In the genomic region with DNA sequence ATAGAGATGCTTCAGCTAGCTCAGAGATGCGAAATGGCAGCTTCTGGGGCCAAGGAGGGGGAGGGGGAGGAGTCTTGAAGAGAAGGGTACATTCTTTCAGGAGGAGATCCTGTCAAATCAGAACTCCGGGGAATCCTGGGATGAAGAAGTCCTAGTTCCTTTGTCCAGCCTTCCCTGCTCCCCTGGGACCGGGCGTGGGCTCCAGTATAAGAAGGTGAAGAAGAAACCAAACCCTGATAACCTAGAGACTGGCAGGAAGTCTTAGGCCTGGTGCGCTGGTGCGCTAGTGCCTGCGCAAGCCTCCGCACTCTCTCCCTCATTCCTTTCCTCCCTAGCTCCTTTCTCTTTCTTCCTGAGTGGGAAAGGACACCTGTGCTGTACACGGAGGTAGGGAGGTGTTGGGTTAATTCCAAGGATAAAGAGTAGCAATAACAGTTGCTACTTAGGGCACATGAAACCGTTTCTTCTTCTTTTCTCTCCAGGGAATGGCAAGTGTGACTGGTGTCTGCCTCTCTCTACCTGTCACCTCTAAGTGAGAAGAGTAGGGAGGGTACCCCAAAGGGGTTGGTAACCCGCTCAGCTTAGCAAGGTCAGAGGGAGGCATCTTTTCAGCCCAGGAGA, we compare ENCODE assay signal across 8 mouse cellular contexts. TPM values are rescaled to one million over a fixed set of nuclear protein-coding genes. Genes with fewer than 3 reads are reported as not detected.
A peak's percentile ranks its signal among the peaks of the same experiment; 100 is the strongest.
DNase-seq lines count a peak whose midpoint lies in the region; ATAC-seq and TF ChIP-seq lines count a peak whose summit lies in the region.

No protein-coding gene starts in this region.

- peak overlapping the region; percentile 97 for H3K27ac ChIP-seq in spleen, adult 2 months (ENCODE audit: insufficient read depth, low read length)
- no peak overlapping the region; the same call in 1 of the 2 replicates for H3K27ac ChIP-seq in embryonic facial prominence, embryonic 14.5 days (replicated peaks; ENCODE audit: low read depth, low read length)
- no peak overlapping the region for H3K27ac ChIP-seq in limb, embryonic 12.5 days
- peak overlapping the region; percentile 80 for H3K27ac ChIP-seq in neural tube, embryonic 13.5 days (replicated peaks)

- H3K4me2 ChIP-seq in embryonic facial prominence, embryonic 14.5 days (ENCODE audit: low read depth, low read length): peak overlapping the region; percentile 97
- H3K4me2 ChIP-seq in limb, embryonic 12.5 days: peak overlapping the region; percentile 99
- peak overlapping the region; percentile 99 for H3K4me2 ChIP-seq in neural tube, embryonic 13.5 days

- peaks cover 29% of the 10 kb centered on the region for H3K36me3 ChIP-seq in spleen, adult 2 months (ENCODE audit: control insufficient read depth, insufficient read depth, low read length)
- H3K36me3 ChIP-seq in embryonic facial prominence, embryonic 14.5 days (ENCODE audit: control insufficient read depth, insufficient read depth, low read length): peaks cover 29% of the 10 kb centered on the region
- peaks cover 21% of the 10 kb centered on the region for H3K36me3 ChIP-seq in limb, embryonic 12.5 days
- H3K36me3 ChIP-seq in neural tube, embryonic 13.5 days: peaks cover 17% of the 10 kb centered on the region

- ATAC-seq in embryonic facial prominence, embryonic 14.5 days (ENCODE audit: low read depth): no peak
- ATAC-seq in limb, embryonic 12.5 days (ENCODE audit: insufficient number of reproducible peaks, insufficient read depth, low FRiP score, low TSS enrichment, low read depth): no peak
- ATAC-seq in neural tube, embryonic 13.5 days (ENCODE audit: low read depth): no peak

- H3K27me3 ChIP-seq in spleen, adult 2 months (ENCODE audit: control insufficient read depth, insufficient read depth, low read length): no peaks in the 10 kb centered on the region
- peaks cover 11% of the 10 kb centered on the region; the same call in 1 of the 2 replicates for H3K27me3 ChIP-seq in embryonic facial prominence, embryonic 14.5 days (replicated peaks; ENCODE audit: control insufficient read depth, insufficient read depth, low read length)
- peaks cover 65% of the 10 kb centered on the region for H3K27me3 ChIP-seq in limb, embryonic 12.5 days
- H3K27me3 ChIP-seq in neural tube, embryonic 13.5 days: peaks cover 9% of the 10 kb centered on the region

- H3K4me3 ChIP-seq in spleen, adult 2 months (ENCODE audit: extremely low read depth, insufficient read depth, insufficient read length): peak overlapping the region; percentile 77
- peak overlapping the region; percentile 82 for H3K4me3 ChIP-seq in embryonic facial prominence, embryonic 14.5 days (ENCODE audit: low read depth, low read length)
- H3K4me3 ChIP-seq in limb, embryonic 12.5 days (replicated peaks): peak overlapping the region; percentile 78
- H3K4me3 ChIP-seq in neural tube, embryonic 13.5 days: peak overlapping the region; percentile 76

- H3K9ac ChIP-seq in embryonic facial prominence, embryonic 14.5 days (ENCODE audit: low read depth, low read length): peak overlapping the region; percentile 81
- H3K9ac ChIP-seq in limb, embryonic 12.5 days (replicated peaks): peak overlapping the region; percentile 71
- H3K9ac ChIP-seq in neural tube, embryonic 13.5 days: peak overlapping the region; percentile 81

- WGBS in spleen, adult 2 months: 16% methylated on average over 11 of the region's 11 CpGs
- WGBS in embryonic facial prominence, embryonic 14.5 days: 19% methylated on average over 11 of the region's 11 CpGs
- WGBS in limb, embryonic 12.5 days: 9% methylated on average over 11 of the region's 11 CpGs
- 6% methylated on average over 11 of the region's 11 CpGs for WGBS in neural tube, embryonic 13.5 days

- TF ChIP-seq CTCF in spleen, adult 2 months (IDR thresholded peaks at IDR 0.05; ENCODE audit: extremely low read depth, insufficient read depth, insufficient read length, insufficient replicate concordance): no peak

- no peaks in the 10 kb centered on the region for H3K4me1 ChIP-seq in spleen, adult 2 months (ENCODE audit: control insufficient read depth, insufficient read depth, insufficient read length)
- 0 out of 2 replicates have a peak, but pooled peaks cover 8% of the 10 kb centered on the region for H3K4me1 ChIP-seq in embryonic facial prominence, embryonic 14.5 days (ENCODE audit: control insufficient read depth, insufficient read depth, low read length)
- peaks cover 15% of the 10 kb centered on the region for H3K4me1 ChIP-seq in limb, embryonic 12.5 days (replicated peaks)
- peaks cover 19% of the 10 kb centered on the region for H3K4me1 ChIP-seq in neural tube, embryonic 13.5 days (replicated peaks)

- no peaks in the 10 kb centered on the region for H3K9me3 ChIP-seq in embryonic facial prominence, embryonic 14.5 days (ENCODE audit: control insufficient read depth, low read length)
- H3K9me3 ChIP-seq in limb, embryonic 12.5 days: no peaks in the 10 kb centered on the region
- no peaks in the 10 kb centered on the region for H3K9me3 ChIP-seq in neural tube, embryonic 13.5 days

- peak; percentile 21; the same call in 1 of the 2 replicates for TF ChIP-seq POLR2A in spleen, adult 2 months (IDR thresholded peaks at IDR 0.05; ENCODE audit: low read depth, low read length)

- no peak for DNase-seq in spleen, adult 2 months (ENCODE audit: low read depth in 1 of 2, low spot score in 2 of 2)
- DNase-seq in spleen, postnatal 14 days (ENCODE audit: low spot score in 2 of 2): no peak
- DNase-seq in embryonic facial prominence, embryonic 14.5 days (ENCODE audit: low spot score): no peak
- no peak for DNase-seq in gastrocnemius, postnatal 25 days
- no peak for DNase-seq in adrenal gland, adult 18-20 months (ENCODE audit: low spot score in 2 of 2)
- DNase-seq in left cerebral cortex, adult 18-20 months (ENCODE audit: low spot score in 2 of 2): no peak

RNA-seq across cellular contexts. Expression of a gene that starts 1.4 kb away (rescaled TPM):
- 121 and 148 TPM in 2 replicates for polyA plus RNA-seq in spleen, adult 2 months (2012; rRNA removed)
- 44.2 and 46.8 TPM in 2 replicates for polyA plus RNA-seq in embryonic facial prominence, embryonic 14.5 days (2014; fragmentation: Nextera tagmentation; extraction: Ambion mirVana)
- polyA plus RNA-seq in limb, embryonic 12.5 days (2016; fragmentation: Nextera tagmentation; extraction: Ambion mirVana): 18.5 and 19.9 TPM in 2 replicates
- polyA plus RNA-seq in neural tube, embryonic 13.5 days (2015; fragmentation: Nextera tagmentation; extraction: Ambion mirVana): 31.5 and 35.1 TPM in 2 replicates
- 10 to 100 TPM; 12.5 to 17.6 TPM for total RNA-seq in gastrocnemius, postnatal 25 days (2021)
- total RNA-seq in adrenal gland, adult 18-20 months (2021): 10 to 100 TPM; 23.6 to 39.0 TPM
- 10 to 100 TPM; 13.1 to 13.2 TPM for total RNA-seq in left cerebral cortex, adult 18-20 months (2021)

RNA-seq across cellular contexts. Expression of a gene that starts 23.4 kb away (rescaled TPM):
- 17.4 and 19.9 TPM in 2 replicates for polyA plus RNA-seq in spleen, adult 2 months (2012; rRNA removed)
- polyA plus RNA-seq in embryonic facial prominence, embryonic 14.5 days (2014; fragmentation: Nextera tagmentation; extraction: Ambion mirVana): 11.4 and 12.5 TPM in 2 replicates
- polyA plus RNA-seq in limb, embryonic 12.5 days (2016; fragmentation: Nextera tagmentation; extraction: Ambion mirVana): 18.1 and 21.4 TPM in 2 replicates
- polyA plus RNA-seq in neural tube, embryonic 13.5 days (2015; fragmentation: Nextera tagmentation; extraction: Ambion mirVana): 19.4 and 19.9 TPM in 2 replicates
- 1 to 10 TPM; 4.9 to 5.1 TPM for total RNA-seq in gastrocnemius, postnatal 25 days (2021)
- 10 to 100 TPM; 14.5 TPM for total RNA-seq in adrenal gland, adult 18-20 months (2021)
- 10 to 100 TPM; 15.9 to 20.7 TPM for total RNA-seq in left cerebral cortex, adult 18-20 months (2021)

RNA-seq across cellular contexts. Expression of a gene that starts 24.9 kb away (rescaled TPM):
- polyA plus RNA-seq in spleen, adult 2 months (2012; rRNA removed): 2,135 and 2,270 TPM in 2 replicates
- polyA plus RNA-seq in embryonic facial prominence, embryonic 14.5 days (2014; fragmentation: Nextera tagmentation; extraction: Ambion mirVana): 4,564 and 5,119 TPM in 2 replicates
- 3,599 and 3,605 TPM in 2 replicates for polyA plus RNA-seq in limb, embryonic 12.5 days (2016; fragmentation: Nextera tagmentation; extraction: Ambion mirVana)
- 2,522 and 2,730 TPM in 2 replicates for polyA plus RNA-seq in neural tube, embryonic 13.5 days (2015; fragmentation: Nextera tagmentation; extraction: Ambion mirVana)
- total RNA-seq in gastrocnemius, postnatal 25 days (2021): 1,000 to 10,000 TPM in 1 of 2 experiments, 100 to 1,000 TPM in 1; 972 to 1,021 TPM
- 1,000 to 10,000 TPM; 2,692 to 2,714 TPM for total RNA-seq in adrenal gland, adult 18-20 months (2021)
- total RNA-seq in left cerebral cortex, adult 18-20 months (2021): 1,000 to 10,000 TPM; 1,493 to 1,582 TPM

RNA-seq across cellular contexts. Expression of a gene that starts 25.7 kb away (rescaled TPM):
- polyA plus RNA-seq in spleen, adult 2 months (2012; rRNA removed): 0.67 and 1.1 TPM in 2 replicates
- polyA plus RNA-seq in embryonic facial prominence, embryonic 14.5 days (2014; fragmentation: Nextera tagmentation; extraction: Ambion mirVana): 5.6 and 6.8 TPM in 2 replicates
- polyA plus RNA-seq in limb, embryonic 12.5 days (2016; fragmentation: Nextera tagmentation; extraction: Ambion mirVana): 3.2 and 3.4 TPM in 2 replicates
- 4.1 and 5.0 TPM in 2 replicates for polyA plus RNA-seq in neural tube, embryonic 13.5 days (2015; fragmentation: Nextera tagmentation; extraction: Ambion mirVana)
- total RNA-seq in gastrocnemius, postnatal 25 days (2021): 10 to 100 TPM; 20.3 to 38.5 TPM
- 10 to 100 TPM in 1 of 2 experiments, 1 to 10 TPM in 1; 5.3 to 11.6 TPM for total RNA-seq in adrenal gland, adult 18-20 months (2021)
- total RNA-seq in left cerebral cortex, adult 18-20 months (2021): 10 to 100 TPM; 31.5 to 34.9 TPM

RNA-seq across cellular contexts. Expression of a gene that starts 30.3 kb away (rescaled TPM):
- polyA plus RNA-seq in spleen, adult 2 months (2012; rRNA removed): 376 and 451 TPM in 2 replicates
- polyA plus RNA-seq in embryonic facial prominence, embryonic 14.5 days (2014; fragmentation: Nextera tagmentation; extraction: Ambion mirVana): 1,095 and 1,174 TPM in 2 replicates
- polyA plus RNA-seq in limb, embryonic 12.5 days (2016; fragmentation: Nextera tagmentation; extraction: Ambion mirVana): 827 and 868 TPM in 2 replicates
- 1,017 and 1,105 TPM in 2 replicates for polyA plus RNA-seq in neural tube, embryonic 13.5 days (2015; fragmentation: Nextera tagmentation; extraction: Ambion mirVana)
- total RNA-seq in gastrocnemius, postnatal 25 days (2021): 100 to 1,000 TPM; 179 to 253 TPM
- total RNA-seq in adrenal gland, adult 18-20 months (2021): 100 to 1,000 TPM; 816 to 933 TPM
- total RNA-seq in left cerebral cortex, adult 18-20 months (2021): 100 to 1,000 TPM; 576 to 616 TPM

Comparison
In these comparisons a context has a peak if more than half of its experiments do, and no peak if none do; other contexts are left out.
1. H3K27ac ChIP-seq: peak in spleen, adult 2 months (single experiment) and neural tube, embryonic 13.5 days (single experiment); none in embryonic facial prominence, embryonic 14.5 days (single experiment) and limb, embryonic 12.5 days (single experiment).
2. Peak in every context shown above with its lines, with median percentiles within 50 percentile points of each other: H3K4me3 ChIP-seq, H3K4me2 ChIP-seq and H3K9ac ChIP-seq.